Mouse (Mus musculus) stomach, embryonic 15.5 days (tissue): ENCODE data around the gene Zfp704. TPM values are rescaled to one million over a fixed set of nuclear protein-coding genes. Genes with fewer than 3 reads are reported as not detected.

Experiments
- ATAC-seq: fragments of 200-750 bp; cut with Nextera tagmentation; 2 replicates; pipeline ENCODE4 v1.8.0; 2017; ENCODE audit warnings: low read depth, moderate number of reproducible peaks, moderate TSS enrichment; ENCODE audit not compliant: insufficient read depth, low FRiP score
- H3K27ac ChIP-seq: fragments of 300-500 bp; sonication (generic); 2 replicates; pipeline ENCODE4 v1.5.1; 2015; ENCODE audit warnings: mild to moderate bottlenecking, inconsistent platforms
- H3K27me3 ChIP-seq: fragments of 300-500 bp; sonication (generic); replicated peaks from 2 replicates; pipeline ENCODE4 v1.6.1; 2015; ENCODE audit warnings: inconsistent platforms
- H3K36me3 ChIP-seq: fragments of 300-500 bp; sonication (generic); 2 replicates; pipeline ENCODE4 v1.6.1; 2015; ENCODE audit warnings: inconsistent platforms
- H3K4me1 ChIP-seq: fragments of 300-500 bp; sonication (generic); 2 replicates; pipeline ENCODE4 v1.6.1; 2015; ENCODE audit warnings: inconsistent platforms
- H3K4me2 ChIP-seq: fragments of 300-500 bp; sonication (generic); 2 replicates; pipeline ENCODE4 v1.6.1; 2015; ENCODE audit warnings: mild to moderate bottlenecking, inconsistent platforms
- H3K4me3 ChIP-seq: fragments of 300-500 bp; sonication (generic); replicated peaks from 2 replicates; pipeline ENCODE4 v1.5.1; 2015; ENCODE audit warnings: inconsistent platforms
- H3K9ac ChIP-seq: fragments of 300-500 bp; sonication (generic); 2 replicates; pipeline ENCODE4 v1.6.1; 2015; ENCODE audit warnings: inconsistent platforms
- H3K9me3 ChIP-seq: fragments of 300-500 bp; sonication (generic); 2 replicates; pipeline ENCODE4 v1.6.1; 2016; ENCODE audit warnings: inconsistent platforms
- WGBS: fragments of 180-500 bp; shearing (Covaris S2); methylation state at CpG from one replicate; pipeline ENCODE4 v1.1.7; 2015; 5-methylcytosine and 5-hydroxymethylcytosine counted together
- polyA plus RNA-seq: library from polyadenylated mRNA; unstranded; fragments of >200 nt; fragmentation: Nextera tagmentation; extraction: Ambion mirVana; gene quantifications from 2 replicates; pipeline ENCODE4 v1.2.1, GENCODE M21; 2015

Zfp704 gene
- polyA plus RNA-seq, 1 experiment from 2014 or later: 8.0 TPM

- H3K27me3 ChIP-seq: no peaks in the 10 kb centered on the region
- no peak overlapping the region for H3K4me3 ChIP-seq
- 73% methylated on average over 5 of the region's 5 CpGs for WGBS
- H3K4me2 ChIP-seq: no peak overlapping the region
- H3K9me3 ChIP-seq: no peaks in the 10 kb centered on the region
- no peak for ATAC-seq
- no peak overlapping the region for H3K9ac ChIP-seq
- no peak overlapping the region for H3K27ac ChIP-seq
- H3K4me1 ChIP-seq: peaks cover 17% of the 10 kb centered on the region
- no peaks in the 10 kb centered on the region for H3K36me3 ChIP-seq
These were observed 60.1 kb downstream of the Zfp704 start for GRCm38 (mm10) chr3:9549815-9550214.

- Histone ChIP-seq H3K36me3 (no peaks in the 10 kb centered on the region), H3K27me3 (no peaks in the 10 kb centered on the region), H3K4me1 (peaks cover 17% of the 10 kb centered on the region), H3K27ac (no peak overlapping the region), H3K9ac (no peak overlapping the region), H3K4me3 (no peak overlapping the region), H3K9me3 (no peaks in the 10 kb centered on the region), H3K4me2 (no peak overlapping the region)
- no peak for ATAC-seq
- WGBS: 65% methylated on average over 10 of the region's 10 CpGs
These were observed 61.7 kb downstream of the Zfp704 start for GRCm38 (mm10) chr3:9548188-9548587.

GRCm38 (mm10) chr3:9546882-9547620 lies 62.8 kb downstream of the Zfp704 start:
- H3K9me3 ChIP-seq: no peaks in the 10 kb centered on the region
- no peak; the same call in 1 of the 2 replicates for ATAC-seq
- peaks cover 13% of the 10 kb centered on the region; the same call in 1 of the 2 replicates for H3K4me1 ChIP-seq
- no peak overlapping the region for H3K4me2 ChIP-seq
- H3K9ac ChIP-seq: no peak overlapping the region
- H3K27me3 ChIP-seq: no peaks in the 10 kb centered on the region
- no peaks in the 10 kb centered on the region for H3K36me3 ChIP-seq
- WGBS: 40% methylated on average over 15 of the region's 15 CpGs
- H3K4me3 ChIP-seq: no peak overlapping the region
- H3K27ac ChIP-seq: no peak overlapping the region

GRCm38 (mm10) chr3:9544421-9544820 lies 65.5 kb downstream of the Zfp704 start:
- ATAC-seq: no peak
- no peak overlapping the region for H3K4me2 ChIP-seq
- H3K4me3 ChIP-seq: no peak overlapping the region
- H3K27ac ChIP-seq: no peak overlapping the region
- no peaks in the 10 kb centered on the region for H3K27me3 ChIP-seq
- H3K4me1 ChIP-seq: peaks cover 10% of the 10 kb centered on the region; the same call in 1 of the 2 replicates
- WGBS: 83% methylated on average over 2 of the region's 2 CpGs
- no peak overlapping the region for H3K9ac ChIP-seq
- H3K9me3 ChIP-seq: no peaks in the 10 kb centered on the region
- H3K36me3 ChIP-seq: no peaks in the 10 kb centered on the region

GRCm38 (mm10) chr3:9543916-9544315 lies 66.0 kb downstream of the Zfp704 start:
- Histone ChIP-seq H3K36me3 (no peaks in the 10 kb centered on the region), H3K4me2 (no peak overlapping the region), H3K4me3 (no peak overlapping the region), H3K27ac (no peak overlapping the region), H3K27me3 (no peaks in the 10 kb centered on the region), H3K9me3 (no peaks in the 10 kb centered on the region), H3K9ac (no peak overlapping the region), H3K4me1 (peaks cover 10% of the 10 kb centered on the region; the same call in 1 of the 2 replicates)
- ATAC-seq: no peak
- 91% methylated on average over 5 of the region's 5 CpGs for WGBS

- Histone ChIP-seq H3K27me3 (no peaks in the 10 kb centered on the region), H3K4me3 (no peak overlapping the region), H3K9me3 (no peaks in the 10 kb centered on the region), H3K9ac (no peak overlapping the region), H3K36me3 (no peaks in the 10 kb centered on the region), H3K4me2 (no peak overlapping the region), H3K27ac (no peak overlapping the region), H3K4me1 (peaks cover 10% of the 10 kb centered on the region; the same call in 1 of the 2 replicates)
- ATAC-seq: no peak
- WGBS: 74% methylated on average over 4 of the region's 4 CpGs
These were observed 66.4 kb downstream of the Zfp704 start for GRCm38 (mm10) chr3:9543463-9543862.

- 86% methylated on average over 14 of the region's 14 CpGs for WGBS
- H3K27ac ChIP-seq: no peak overlapping the region
- no peaks in the 10 kb centered on the region for H3K27me3 ChIP-seq
- peaks cover 8% of the 10 kb centered on the region; the same call in 1 of the 2 replicates for H3K4me1 ChIP-seq
- no peak overlapping the region for H3K4me2 ChIP-seq
- no peak for ATAC-seq
- no peaks in the 10 kb centered on the region for H3K36me3 ChIP-seq
- H3K9ac ChIP-seq: no peak overlapping the region
- H3K9me3 ChIP-seq: no peaks in the 10 kb centered on the region
- H3K4me3 ChIP-seq: no peak overlapping the region
These were observed 68.3 kb downstream of the Zfp704 start for GRCm38 (mm10) chr3:9541561-9541960.

- H3K9ac ChIP-seq: no peak overlapping the region
- H3K4me2 ChIP-seq: no peak overlapping the region
- H3K4me1 ChIP-seq: 0 out of 2 replicates have a peak, but pooled peaks cover 6% of the 10 kb centered on the region
- no peak for ATAC-seq
- WGBS: 76% methylated on average over 2 of the region's 2 CpGs
- H3K4me3 ChIP-seq: no peak overlapping the region
- H3K9me3 ChIP-seq: no peaks in the 10 kb centered on the region
- H3K36me3 ChIP-seq: no peaks in the 10 kb centered on the region
- no peaks in the 10 kb centered on the region for H3K27me3 ChIP-seq
- no peak overlapping the region for H3K27ac ChIP-seq
These were observed 71.4 kb downstream of the Zfp704 start for GRCm38 (mm10) chr3:9538510-9538909.

- Histone ChIP-seq H3K4me3 (no peak overlapping the region), H3K27me3 (no peaks in the 10 kb centered on the region), H3K4me1 (0 out of 2 replicates have a peak, but pooled peaks cover 6% of the 10 kb centered on the region), H3K27ac (no peak overlapping the region), H3K9me3 (no peaks in the 10 kb centered on the region), H3K4me2 (no peak overlapping the region), H3K9ac (no peak overlapping the region), H3K36me3 (no peaks in the 10 kb centered on the region)
- ATAC-seq: no peak
- 64% methylated on average over 7 of the region's 7 CpGs for WGBS
These were observed 72.0 kb downstream of the Zfp704 start for GRCm38 (mm10) chr3:9537889-9538288.

GRCm38 (mm10) chr3:9530097-9530780 lies 79.6 kb downstream of the Zfp704 start:
- H3K4me2 ChIP-seq: no peak overlapping the region
- H3K27ac ChIP-seq: no peak overlapping the region
- H3K4me3 ChIP-seq: no peak overlapping the region
- WGBS: 84% methylated on average over 9 of the region's 9 CpGs
- H3K9me3 ChIP-seq: no peaks in the 10 kb centered on the region
- H3K9ac ChIP-seq: no peak overlapping the region
- ATAC-seq: no peak
- no peaks in the 10 kb centered on the region for H3K4me1 ChIP-seq
- no peaks in the 10 kb centered on the region for H3K36me3 ChIP-seq
- H3K27me3 ChIP-seq: no peaks in the 10 kb centered on the region

GRCm38 (mm10) chr3:9524429-9524828 lies 85.5 kb downstream of the Zfp704 start:
- no peaks in the 10 kb centered on the region for H3K9me3 ChIP-seq
- H3K9ac ChIP-seq: no peak overlapping the region
- ATAC-seq: no peak
- H3K4me1 ChIP-seq: peaks cover 31% of the 10 kb centered on the region
- no peak overlapping the region for H3K4me3 ChIP-seq
- H3K27ac ChIP-seq: no peak overlapping the region
- H3K36me3 ChIP-seq: no peaks in the 10 kb centered on the region
- H3K4me2 ChIP-seq: no peak overlapping the region
- WGBS: 70% methylated on average over 5 of the region's 5 CpGs
- no peaks in the 10 kb centered on the region for H3K27me3 ChIP-seq
